Mouse (Mus musculus) MEL-GATA-1-ER (cell line): ENCODE measurements around the gene Alkal2.

ENCODE experiments used
- DNase-seq: peaks from one replicate; pipeline ENCODE4 v3.0.0-alpha.2; 2012; ENCODE audit warnings: low read depth; ENCODE audit errors: extremely low read depth

Gene Alkal2

DNA sequence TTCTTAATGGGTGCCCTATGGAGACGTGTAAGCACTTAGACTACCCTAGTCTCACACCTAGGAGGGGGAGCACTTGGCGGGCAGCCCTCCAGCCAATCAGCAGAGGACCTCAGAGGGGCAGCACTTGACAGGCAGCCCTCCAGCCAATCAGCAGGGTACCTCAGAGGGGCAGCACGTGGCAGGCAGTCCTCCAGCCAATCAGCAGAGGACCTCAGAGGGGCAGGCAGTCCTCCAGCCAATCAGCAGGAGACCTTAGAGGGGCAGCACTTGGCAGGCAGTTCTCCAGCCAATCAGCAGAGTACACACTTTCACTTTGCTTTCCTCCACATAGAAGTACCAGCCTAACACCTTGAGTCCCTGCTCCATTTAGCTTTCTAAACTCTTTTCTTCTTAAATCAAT lies 38.3 kb downstream of the Alkal2 start:
- DNase-seq, result no peak

DNA sequence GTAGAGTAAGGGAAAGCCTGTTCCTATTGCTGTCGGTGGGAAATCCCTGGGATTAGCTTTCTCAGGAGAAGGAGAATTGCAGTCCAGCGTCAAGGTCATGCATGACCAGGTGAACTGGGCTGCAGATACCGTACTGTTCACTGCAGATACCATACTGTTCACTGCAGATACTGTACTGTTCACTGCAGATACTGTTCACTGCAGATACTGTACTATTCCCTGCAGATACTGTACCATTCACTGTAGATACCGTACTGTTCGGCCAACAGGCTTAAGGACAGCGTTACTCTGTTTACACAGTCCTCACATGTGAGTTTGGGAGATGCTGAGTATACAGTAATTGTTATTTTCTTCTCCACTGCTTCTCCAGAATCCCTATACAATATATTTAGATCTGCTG lies 44.1 kb downstream of the Alkal2 start:
- no peak for DNase-seq

DNA sequence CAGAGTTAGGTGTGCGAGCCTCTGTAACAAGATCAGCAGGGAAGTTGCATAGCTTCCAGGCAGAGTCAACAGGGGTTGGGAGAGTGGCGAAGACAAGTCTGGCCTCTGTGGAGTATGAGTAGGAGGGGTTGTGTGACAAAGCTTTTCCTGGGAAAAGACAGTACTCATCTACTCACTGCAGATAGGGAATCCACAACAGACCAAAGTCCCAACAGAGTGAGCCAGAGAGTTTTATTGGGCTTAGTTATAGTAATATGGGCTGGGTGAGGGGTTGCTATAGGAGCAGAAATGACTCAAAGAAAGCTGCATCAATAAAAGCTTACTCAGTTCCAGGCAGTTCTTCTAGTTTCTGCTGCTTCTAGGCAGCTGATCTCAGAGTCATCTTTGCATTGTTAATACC lies 49.2 kb downstream of the Alkal2 start:
- DNase-seq, result no peak

DNA sequence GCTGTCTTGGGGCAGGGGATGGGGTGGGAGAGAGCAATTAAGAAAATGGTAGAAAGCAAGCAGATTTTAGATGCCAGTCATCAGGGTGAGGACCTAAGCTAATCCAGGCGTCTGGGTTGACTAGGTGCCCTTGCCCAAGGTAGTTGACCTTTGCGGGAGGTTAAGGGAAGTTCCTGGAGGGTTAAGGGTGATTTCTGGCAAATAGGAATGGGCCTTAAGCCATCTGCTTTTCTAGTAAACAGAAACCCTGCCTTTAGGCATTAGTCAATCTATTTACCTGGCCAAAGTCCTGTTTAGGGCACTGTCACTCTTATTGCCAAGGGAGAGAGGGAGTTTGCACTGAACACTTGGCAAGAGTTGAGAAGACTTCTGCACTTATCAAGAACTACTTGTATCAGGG lies 52.8 kb downstream of the Alkal2 start:
- DNase-seq, result no peak
